Mouse (Mus musculus) embryonic fibroblast, embryonic 13.5 days (primary cell): ENCODE data around the gene Gnb3.

Experiments used
- CTCF ChIP-seq: IDR thresholded peaks from 2 replicates; pipeline ENCODE4 v1.5.1; 2011; ENCODE audit warnings: mild to moderate bottlenecking, control low read depth, low read length, moderate library complexity, borderline replicate concordance; ENCODE audit not compliant: insufficient read depth
- POLR2A ChIP-seq: IDR thresholded peaks from 2 replicates; pipeline ENCODE4 v1.6.1; 2011; ENCODE audit warnings: low read depth, mild to moderate bottlenecking, control low read depth, low read length, moderate library complexity

DNA sequence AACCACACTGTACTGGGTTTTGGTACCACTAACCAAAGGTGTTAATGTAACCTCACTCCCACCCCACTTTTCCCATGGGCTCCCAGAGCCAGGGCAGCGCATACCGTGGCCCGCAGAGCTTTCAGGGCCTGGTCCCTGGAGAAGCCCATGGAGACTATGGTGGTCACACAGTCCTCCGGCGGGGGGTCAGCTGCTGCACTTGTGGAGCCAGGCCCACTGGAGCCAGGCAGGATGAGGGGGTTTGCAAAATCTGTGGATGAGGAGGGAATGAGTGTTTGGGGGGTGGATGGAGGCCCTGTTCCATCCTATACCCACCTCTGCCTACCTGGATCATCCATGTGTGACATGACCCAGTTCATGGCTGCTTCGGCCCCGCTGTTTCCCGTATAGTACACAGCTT lies 22.5 kb downstream of the Gnb3 start:
- TF ChIP-seq CTCF (no peak), POLR2A (no peak)
